Mouse (Mus musculus): ENCODE measurements around the gene Slc16a2.

GRCm38 (mm10) chrX:103806373-103806772 is 15.4 kb downstream of the Slc16a2 start:
- TF ChIP-seq CTCF (IDR thresholded peaks at IDR 0.05; ENCODE audit: control insufficient read depth, insufficient read depth, insufficient read length) (no peak), MYOG (IDR thresholded peaks at IDR 0.05; ENCODE audit: control insufficient read depth, extremely low read depth, insufficient read length) (no peak), USF1 (IDR thresholded peaks at IDR 0.05; ENCODE audit: low read depth) (no peak)

Measured in C2C12 (cell line).